Mouse (Mus musculus) neural tube, embryonic 13.5 days (tissue): ENCODE data around the gene Pdcd6. TPM values are rescaled to one million over a fixed set of nuclear protein-coding genes. Genes with fewer than 3 reads are reported as not detected.

Source experiments
- ATAC-seq: fragments of 200-750 bp; cut with Nextera tagmentation; 2 replicates; pipeline ENCODE4 v1.8.0; 2017; ENCODE audit warnings: low read depth, mild to moderate bottlenecking, moderate TSS enrichment, moderate library complexity
- H3K27ac ChIP-seq: fragments of 300-500 bp; sonication (generic); replicated peaks from 2 replicates; pipeline ENCODE4 v1.5.1; 2015; ENCODE audit warnings: moderate library complexity, mild to moderate bottlenecking, inconsistent platforms
- H3K27me3 ChIP-seq: fragments of 300-500 bp; sonication (generic); 2 replicates; pipeline ENCODE4 v1.6.1; 2015; ENCODE audit warnings: mild to moderate bottlenecking, inconsistent platforms
- H3K36me3 ChIP-seq: fragments of 300-500 bp; sonication (generic); 2 replicates; pipeline ENCODE4 v1.6.1; 2015; ENCODE audit warnings: mild to moderate bottlenecking, inconsistent platforms
- H3K4me1 ChIP-seq: fragments of 300-500 bp; sonication (generic); replicated peaks from 2 replicates; pipeline ENCODE4 v1.6.1; 2015; ENCODE audit warnings: inconsistent platforms
- H3K4me2 ChIP-seq: fragments of 300-500 bp; sonication (generic); 2 replicates; pipeline ENCODE4 v1.6.1; 2015; ENCODE audit warnings: inconsistent platforms, mild to moderate bottlenecking, moderate library complexity
- H3K4me3 ChIP-seq: fragments of 300-500 bp; sonication (generic); 2 replicates; pipeline ENCODE4 v1.5.1; 2015; ENCODE audit warnings: mild to moderate bottlenecking, inconsistent platforms
- H3K9ac ChIP-seq: fragments of 300-500 bp; sonication (generic); 2 replicates; pipeline ENCODE4 v1.6.1; 2015; ENCODE audit warnings: moderate library complexity, mild to moderate bottlenecking, inconsistent platforms
- H3K9me3 ChIP-seq: fragments of 300-500 bp; sonication (generic); 2 replicates; pipeline ENCODE4 v1.6.1; 2016; ENCODE audit warnings: inconsistent platforms
- WGBS: fragments of 180-500 bp; shearing (Covaris S2); methylation state at CpG from one replicate; pipeline ENCODE4 v1.1.7; 2015; 5-methylcytosine and 5-hydroxymethylcytosine counted together
- polyA plus RNA-seq: library from polyadenylated mRNA; unstranded; fragments of >200 nt; fragmentation: Nextera tagmentation; extraction: Ambion mirVana; gene quantifications from 2 replicates; pipeline ENCODE4 v1.2.1, GENCODE M21; 2015

The Pdcd6 gene
- polyA plus RNA-seq, 1 experiment from 2014 or later = 108 TPM

GRCm38 (mm10) chr13:74314616-74315015, 2.8 kb downstream of the Pdcd6 start:
- H3K4me2 ChIP-seq = no peak overlapping the region
- H3K4me1 ChIP-seq = peaks cover 18% of the 10 kb centered on the region
- no peaks in the 10 kb centered on the region for H3K27me3 ChIP-seq
- no peak overlapping the region for H3K27ac ChIP-seq
- H3K9ac ChIP-seq = no peak overlapping the region
- 96% methylated on average over 3 of the region's 3 CpGs for WGBS
- ATAC-seq = no peak
- peaks cover 19% of the 10 kb centered on the region for H3K36me3 ChIP-seq
- H3K4me3 ChIP-seq = no peak overlapping the region
- no peaks in the 10 kb centered on the region for H3K9me3 ChIP-seq

GRCm38 (mm10) chr13:74305780-74306179, 11.6 kb downstream of the Pdcd6 start:
- H3K9ac ChIP-seq = no peak overlapping the region
- H3K27ac ChIP-seq = no peak overlapping the region
- H3K36me3 ChIP-seq = peaks cover 89% of the 10 kb centered on the region
- H3K9me3 ChIP-seq = no peaks in the 10 kb centered on the region
- ATAC-seq = no peak
- H3K4me2 ChIP-seq = no peak overlapping the region
- no peaks in the 10 kb centered on the region for H3K27me3 ChIP-seq
- WGBS = 96% methylated on average over 1 of the region's 1 CpGs
- H3K4me1 ChIP-seq = no peaks in the 10 kb centered on the region
- H3K4me3 ChIP-seq = no peak overlapping the region

- Histone ChIP-seq H3K4me2 (no peak overlapping the region), H3K4me3 (no peak overlapping the region), H3K9me3 (no peaks in the 10 kb centered on the region), H3K4me1 (no peaks in the 10 kb centered on the region), H3K9ac (no peak overlapping the region), H3K27ac (no peak overlapping the region), H3K36me3 (peaks cover 85% of the 10 kb centered on the region), H3K27me3 (no peaks in the 10 kb centered on the region)
- 90% methylated on average over 6 of the region's 6 CpGs for WGBS
- ATAC-seq = no peak
These were observed 12.0 kb downstream of the Pdcd6 start for GRCm38 (mm10) chr13:74305380-74305779.

GRCm38 (mm10) chr13:74302050-74303037, 15.0 kb downstream of the Pdcd6 start:
- Histone ChIP-seq H3K27ac (no peak overlapping the region), H3K27me3 (no peaks in the 10 kb centered on the region), H3K4me2 (no peak overlapping the region), H3K9ac (no peak overlapping the region), H3K36me3 (peaks cover 56% of the 10 kb centered on the region), H3K4me1 (no peaks in the 10 kb centered on the region), H3K9me3 (no peaks in the 10 kb centered on the region), H3K4me3 (no peak overlapping the region)
- ATAC-seq = no peak
- WGBS = 86% methylated on average over 10 of the region's 10 CpGs

GRCm38 (mm10) chr13:74301607-74301984, 15.8 kb downstream of the Pdcd6 start:
- Histone ChIP-seq H3K9ac (no peak overlapping the region), H3K27me3 (no peaks in the 10 kb centered on the region), H3K9me3 (no peaks in the 10 kb centered on the region), H3K4me1 (no peaks in the 10 kb centered on the region), H3K4me2 (no peak overlapping the region), H3K4me3 (no peak overlapping the region), H3K36me3 (peaks cover 48% of the 10 kb centered on the region), H3K27ac (no peak overlapping the region)
- WGBS = 73% methylated on average over 6 of the region's 6 CpGs
- no peak for ATAC-seq

GRCm38 (mm10) chr13:74300925-74301606, 16.3 kb downstream of the Pdcd6 start:
- H3K4me1 ChIP-seq = no peaks in the 10 kb centered on the region
- no peaks in the 10 kb centered on the region for H3K27me3 ChIP-seq
- H3K4me2 ChIP-seq = no peak overlapping the region
- peak; percentile 92 for ATAC-seq
- H3K9ac ChIP-seq = no peak overlapping the region
- H3K4me3 ChIP-seq = no peak overlapping the region
- peaks cover 43% of the 10 kb centered on the region for H3K36me3 ChIP-seq
- H3K27ac ChIP-seq = no peak overlapping the region
- H3K9me3 ChIP-seq = no peaks in the 10 kb centered on the region
- 35% methylated on average over 4 of the region's 4 CpGs for WGBS

- Histone ChIP-seq H3K27me3 (peaks cover 19% of the 10 kb centered on the region), H3K4me2 (no peak overlapping the region), H3K9ac (no peak overlapping the region), H3K27ac (no peak overlapping the region), H3K4me3 (no peak overlapping the region), H3K9me3 (no peaks in the 10 kb centered on the region), H3K36me3 (no peaks in the 10 kb centered on the region), H3K4me1 (peaks cover 5% of the 10 kb centered on the region)
- no peak for ATAC-seq
- WGBS = 82% methylated on average over 7 of the region's 7 CpGs
These were observed 21.0 kb downstream of the Pdcd6 start for GRCm38 (mm10) chr13:74296376-74296775.

- peaks cover 26% of the 10 kb centered on the region for H3K27me3 ChIP-seq
- H3K36me3 ChIP-seq = no peaks in the 10 kb centered on the region
- H3K9ac ChIP-seq = peak within 1 kb of the TSS; percentile 41; the same call in 1 of the 2 replicates
- peak within 1 kb of the TSS; percentile 56 for H3K4me2 ChIP-seq
- peaks cover 5% of the 10 kb centered on the region for H3K4me1 ChIP-seq
- H3K9me3 ChIP-seq = no peaks in the 10 kb centered on the region
- H3K27ac ChIP-seq = no peak within 1 kb of the TSS
- H3K4me3 ChIP-seq = peak within 1 kb of the TSS; percentile 25
- no peak for ATAC-seq
- under 1% methylated on average over 27 of the region's 27 CpGs for WGBS
These were observed 25.2 kb downstream of the Pdcd6 start, which contains the start of gene Ahrr for GRCm38 (mm10) chr13:74292167-74292566. Gene Ahrr (minus strand): TSS chr13:74292331.

- WGBS = 82% methylated on average over 5 of the region's 5 CpGs
- Histone ChIP-seq H3K9ac (no peak overlapping the region), H3K4me3 (no peak overlapping the region), H3K4me2 (no peak overlapping the region), H3K4me1 (peaks cover 5% of the 10 kb centered on the region), H3K27me3 (peaks cover 26% of the 10 kb centered on the region), H3K9me3 (no peaks in the 10 kb centered on the region), H3K27ac (no peak overlapping the region), H3K36me3 (no peaks in the 10 kb centered on the region)
- no peak for ATAC-seq
These were observed 27.7 kb downstream of the Pdcd6 start for GRCm38 (mm10) chr13:74289646-74290045.

- no peak overlapping the region for H3K4me2 ChIP-seq
- no peak overlapping the region for H3K4me3 ChIP-seq
- H3K9ac ChIP-seq = no peak overlapping the region
- no peak overlapping the region for H3K27ac ChIP-seq
- ATAC-seq = no peak
- H3K27me3 ChIP-seq = no peaks in the 10 kb centered on the region
- H3K4me1 ChIP-seq = no peaks in the 10 kb centered on the region
- WGBS = 90% methylated on average over 1 of the region's 2 CpGs
- no peaks in the 10 kb centered on the region for H3K9me3 ChIP-seq
- H3K36me3 ChIP-seq = no peaks in the 10 kb centered on the region
These were observed 35.1 kb downstream of the Pdcd6 start for GRCm38 (mm10) chr13:74282299-74282698.

GRCm38 (mm10) chr13:74275726-74276125, 41.7 kb downstream of the Pdcd6 start:
- no peaks in the 10 kb centered on the region for H3K4me1 ChIP-seq
- H3K4me2 ChIP-seq = no peak overlapping the region
- no peak overlapping the region for H3K27ac ChIP-seq
- no peak overlapping the region for H3K4me3 ChIP-seq
- no peaks in the 10 kb centered on the region for H3K36me3 ChIP-seq
- no peak for ATAC-seq
- H3K9me3 ChIP-seq = no peaks in the 10 kb centered on the region
- no peak overlapping the region for H3K9ac ChIP-seq
- H3K27me3 ChIP-seq = no peaks in the 10 kb centered on the region
- WGBS = 81% methylated on average over 4 of the region's 4 CpGs

GRCm38 (mm10) chr13:74260231-74260992, 57.0 kb downstream of the Pdcd6 start:
- H3K9me3 ChIP-seq = no peaks in the 10 kb centered on the region
- H3K4me3 ChIP-seq = peak overlapping the region; percentile 51
- peak overlapping the region; percentile 89 for H3K4me2 ChIP-seq
- no peak overlapping the region for H3K27ac ChIP-seq
- peak; percentile 91 for ATAC-seq
- 3% methylated on average over 10 of the region's 10 CpGs for WGBS
- peaks cover 7% of the 10 kb centered on the region for H3K4me1 ChIP-seq
- no peaks in the 10 kb centered on the region for H3K36me3 ChIP-seq
- peak overlapping the region; percentile 73 for H3K9ac ChIP-seq
- no peaks in the 10 kb centered on the region for H3K27me3 ChIP-seq
